Mouse (Mus musculus): Measurements from ENCODE around the gene Tenm3. TPM values are rescaled to one million over a fixed set of nuclear protein-coding genes. Genes with fewer than 3 reads are reported as not detected.

Gene Tenm3
- polyA plus RNA-seq, 2 experiments: 2.2 to 3.1 TPM

DNA sequence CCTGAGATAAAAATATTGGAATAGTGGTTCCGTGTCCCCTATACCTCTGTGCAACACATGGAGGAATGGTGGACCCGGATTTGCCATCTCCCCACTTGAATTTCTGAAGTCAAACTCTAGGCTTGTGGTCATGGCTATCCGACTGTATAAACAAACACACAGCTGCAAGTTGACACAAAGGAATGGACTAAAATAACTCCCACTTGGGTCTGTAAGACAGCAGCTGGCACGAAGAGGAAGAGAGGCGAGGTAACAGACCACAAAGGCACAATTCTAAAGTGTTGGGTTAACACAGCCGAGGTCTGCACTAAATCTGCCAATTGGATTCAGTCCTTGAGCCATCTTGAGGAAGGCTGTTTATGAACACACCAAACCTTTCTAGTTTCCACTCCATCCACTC is 548.2 kb downstream of the Tenm3 start:
- DNase-seq (ENCODE audit: low read depth in 3 of 3, low spot score in 3 of 3) (no peak), ATAC-seq (ENCODE audit: insufficient read depth) (no peak)
- no peaks in the 10 kb centered on the region for H3K27me3 ChIP-seq (ENCODE audit: control insufficient read depth, insufficient read depth, low read length)
- H3K4me1 ChIP-seq (replicated peaks; ENCODE audit: control insufficient read depth in 2 of 2, insufficient read depth in 2 of 2, low read length in 1 of 2): no peaks in the 10 kb centered on the region
- no peaks in the 10 kb centered on the region for H3K36me3 ChIP-seq (replicated peaks; ENCODE audit: control insufficient read depth, insufficient read depth, low read depth)
- H3K4me3 ChIP-seq (ENCODE audit: insufficient read depth in 1 of 2, low read depth in 2 of 2, low read length in 2 of 2): no peak overlapping the region
- WGBS (ENCODE audit: insufficient replicate concordance): 29% methylated on average over 6 of the region's 6 CpGs
- H3K9ac ChIP-seq (replicated peaks): no peak overlapping the region
- no peaks in the 10 kb centered on the region for H3K9me3 ChIP-seq (ENCODE audit: control insufficient read depth, low read length)
- no peak overlapping the region for H3K27ac ChIP-seq
- TF ChIP-seq CTCF (IDR thresholded peaks at IDR 0.05; ENCODE audit: low read depth) (no peak), EP300 (IDR thresholded peaks at IDR 0.05; ENCODE audit: low read depth) (no peak)
- no peak overlapping the region for H3K4me2 ChIP-seq (ENCODE audit: low read depth)

DNA sequence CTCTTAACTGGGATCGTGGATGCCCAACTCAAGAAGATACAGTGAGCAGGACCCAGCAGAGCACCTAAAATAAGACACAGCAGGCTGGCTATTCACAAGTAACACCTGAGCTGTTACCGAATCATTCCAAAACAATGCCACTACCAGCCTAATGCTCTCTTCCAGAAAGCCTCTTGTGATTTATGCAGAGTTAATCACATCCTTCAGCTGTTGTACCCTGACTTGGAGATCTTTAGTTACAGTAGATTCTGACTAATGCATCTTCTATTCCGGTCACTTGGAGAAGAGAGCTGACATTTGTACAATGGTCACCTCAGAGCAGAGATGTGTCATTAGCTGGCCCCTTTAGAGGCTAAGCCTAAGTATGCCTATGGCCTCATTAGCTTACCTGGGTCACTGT is 550.0 kb downstream of the Tenm3 start:
- WGBS (ENCODE audit: insufficient replicate concordance): 66% methylated on average over 3 of the region's 3 CpGs
- no peaks in the 10 kb centered on the region for H3K9me3 ChIP-seq (ENCODE audit: control insufficient read depth, low read length)
- H3K27me3 ChIP-seq (ENCODE audit: control insufficient read depth, insufficient read depth, low read length): no peaks in the 10 kb centered on the region
- H3K27ac ChIP-seq: no peak overlapping the region
- no peak overlapping the region for H3K4me2 ChIP-seq (ENCODE audit: low read depth)
- TF ChIP-seq CTCF (IDR thresholded peaks at IDR 0.05; ENCODE audit: low read depth) (no peak), EP300 (IDR thresholded peaks at IDR 0.05; ENCODE audit: low read depth) (no peak)
- no peak for ATAC-seq (ENCODE audit: insufficient read depth)
- no peak for DNase-seq (ENCODE audit: low read depth in 3 of 3, low spot score in 3 of 3)
- no peak overlapping the region for H3K9ac ChIP-seq (replicated peaks)
- no peaks in the 10 kb centered on the region for H3K36me3 ChIP-seq (replicated peaks; ENCODE audit: control insufficient read depth, insufficient read depth, low read depth)
- no peaks in the 10 kb centered on the region for H3K4me1 ChIP-seq (replicated peaks; ENCODE audit: control insufficient read depth in 2 of 2, insufficient read depth in 2 of 2, low read length in 1 of 2)
- no peak overlapping the region for H3K4me3 ChIP-seq (ENCODE audit: insufficient read depth in 1 of 2, low read depth in 2 of 2, low read length in 2 of 2)

DNA sequence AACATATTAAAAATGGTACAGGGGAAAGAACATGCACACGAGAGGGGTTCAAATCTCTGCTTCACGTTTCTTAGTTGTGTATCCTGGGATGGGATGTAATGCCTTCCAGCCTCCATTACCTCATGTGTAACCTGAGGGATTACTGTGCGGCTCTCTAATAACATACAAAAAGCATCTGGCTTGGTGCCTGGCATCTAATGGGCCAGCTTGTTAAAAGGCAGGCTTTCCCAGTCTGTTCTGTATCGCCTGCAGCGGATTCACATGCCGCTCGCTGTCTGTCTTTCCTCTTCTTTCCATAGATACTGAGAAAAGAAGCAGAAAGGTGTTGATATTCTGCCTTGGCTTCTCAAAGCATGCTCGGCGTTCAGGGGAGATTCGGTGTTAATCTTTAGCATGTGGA is 558.3 kb downstream of the Tenm3 start:
- no peak for DNase-seq (ENCODE audit: low read depth in 3 of 3, low spot score in 3 of 3)
- no peaks in the 10 kb centered on the region for H3K4me1 ChIP-seq (replicated peaks; ENCODE audit: control insufficient read depth in 2 of 2, insufficient read depth in 2 of 2, low read length in 1 of 2)
- no peak overlapping the region for H3K4me2 ChIP-seq (ENCODE audit: low read depth)
- H3K4me3 ChIP-seq (ENCODE audit: insufficient read depth in 1 of 2, low read depth in 2 of 2, low read length in 2 of 2): no peak overlapping the region
- no peaks in the 10 kb centered on the region for H3K9me3 ChIP-seq (ENCODE audit: control insufficient read depth, low read length)
- WGBS (ENCODE audit: insufficient replicate concordance): 79% methylated on average over 10 of the region's 10 CpGs
- no peak for ATAC-seq (ENCODE audit: insufficient read depth)
- H3K27ac ChIP-seq: no peak overlapping the region
- no peaks in the 10 kb centered on the region for H3K27me3 ChIP-seq (ENCODE audit: control insufficient read depth, insufficient read depth, low read length)
- TF ChIP-seq EP300 (IDR thresholded peaks at IDR 0.05; ENCODE audit: low read depth) (no peak), CTCF (IDR thresholded peaks at IDR 0.05; ENCODE audit: low read depth) (no peak)
- H3K9ac ChIP-seq (replicated peaks): no peak overlapping the region
- H3K36me3 ChIP-seq (replicated peaks; ENCODE audit: control insufficient read depth, insufficient read depth, low read depth): no peaks in the 10 kb centered on the region

DNA sequence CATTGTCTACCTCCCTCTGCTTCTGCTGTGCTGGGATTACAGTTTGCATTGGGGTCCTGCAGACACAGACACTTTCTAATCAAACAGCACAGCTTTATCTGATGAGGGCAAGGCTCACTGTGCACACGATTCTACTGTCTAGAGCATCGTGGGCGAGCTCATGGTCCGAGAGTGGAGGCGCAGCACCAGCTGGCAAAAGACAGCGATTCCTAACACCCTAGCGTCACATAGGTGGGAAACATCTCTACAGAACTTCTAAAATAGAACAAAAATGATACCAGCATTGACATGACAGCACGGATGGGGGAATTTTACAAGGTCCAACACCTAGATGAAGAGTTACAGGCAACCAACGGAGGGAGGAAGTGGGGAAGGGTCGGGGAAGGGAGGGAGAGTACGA is 561.9 kb downstream of the Tenm3 start:
- ATAC-seq (ENCODE audit: insufficient read depth): no peak
- H3K4me3 ChIP-seq (ENCODE audit: insufficient read depth in 1 of 2, low read depth in 2 of 2, low read length in 2 of 2): no peak overlapping the region
- no peak overlapping the region for H3K27ac ChIP-seq
- no peak overlapping the region for H3K4me2 ChIP-seq (ENCODE audit: low read depth)
- H3K36me3 ChIP-seq (replicated peaks; ENCODE audit: control insufficient read depth, insufficient read depth, low read depth): no peaks in the 10 kb centered on the region
- H3K4me1 ChIP-seq (replicated peaks; ENCODE audit: control insufficient read depth in 2 of 2, insufficient read depth in 2 of 2, low read length in 1 of 2): no peaks in the 10 kb centered on the region
- H3K9ac ChIP-seq (replicated peaks): no peak overlapping the region
- H3K9me3 ChIP-seq (ENCODE audit: control insufficient read depth, low read length): no peaks in the 10 kb centered on the region
- no peak for DNase-seq (ENCODE audit: low read depth in 3 of 3, low spot score in 3 of 3)
- TF ChIP-seq CTCF (IDR thresholded peaks at IDR 0.05; ENCODE audit: low read depth) (no peak), EP300 (IDR thresholded peaks at IDR 0.05; ENCODE audit: low read depth) (no peak)
- WGBS (ENCODE audit: insufficient replicate concordance): 57% methylated on average over 11 of the region's 11 CpGs
- no peaks in the 10 kb centered on the region for H3K27me3 ChIP-seq (ENCODE audit: control insufficient read depth, insufficient read depth, low read length)

DNA sequence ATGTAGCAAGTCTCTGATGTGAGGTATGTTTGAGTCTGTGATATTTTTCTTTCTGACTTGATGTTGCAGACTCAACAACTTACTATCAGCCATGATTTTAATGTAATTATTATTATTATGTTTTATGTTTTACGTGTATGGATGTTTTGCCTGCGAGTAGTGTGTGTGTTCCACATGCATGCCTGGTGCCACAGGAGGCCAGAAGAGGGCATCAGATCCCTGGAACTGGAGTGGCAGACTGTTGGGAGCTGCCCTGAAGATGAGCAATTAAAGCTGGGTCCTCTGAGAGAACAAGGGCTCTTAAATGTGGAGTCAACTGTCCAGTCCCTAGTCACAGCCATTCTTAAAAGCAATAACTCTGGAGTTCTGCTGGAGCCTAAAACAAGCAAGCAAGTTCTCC is 564.4 kb downstream of the Tenm3 start:
- DNase-seq (ENCODE audit: low read depth in 3 of 3, low spot score in 3 of 3): no peak
- no peak overlapping the region for H3K4me3 ChIP-seq (ENCODE audit: insufficient read depth in 1 of 2, low read depth in 2 of 2, low read length in 2 of 2)
- H3K9me3 ChIP-seq (ENCODE audit: control insufficient read depth, low read length): no peaks in the 10 kb centered on the region
- no peak overlapping the region for H3K4me2 ChIP-seq (ENCODE audit: low read depth)
- no peak overlapping the region for H3K9ac ChIP-seq (replicated peaks)
- no peak overlapping the region for H3K27ac ChIP-seq
- no peaks in the 10 kb centered on the region for H3K27me3 ChIP-seq (ENCODE audit: control insufficient read depth, insufficient read depth, low read length)
- TF ChIP-seq CTCF (IDR thresholded peaks at IDR 0.05; ENCODE audit: low read depth): no peak
- no peak for TF ChIP-seq EP300 (IDR thresholded peaks at IDR 0.05; ENCODE audit: low read depth)
- 75% methylated on average over 2 of the region's 2 CpGs for WGBS (ENCODE audit: insufficient replicate concordance)
- H3K4me1 ChIP-seq (replicated peaks; ENCODE audit: control insufficient read depth in 2 of 2, insufficient read depth in 2 of 2, low read length in 1 of 2): no peaks in the 10 kb centered on the region
- ATAC-seq (ENCODE audit: insufficient read depth): no peak
- H3K36me3 ChIP-seq (replicated peaks; ENCODE audit: control insufficient read depth, insufficient read depth, low read depth): no peaks in the 10 kb centered on the region
